Mouse (Mus musculus): ENCODE results near the gene Gm20388.

GRCm38 (mm10) chr8:120268541-120268980 lies 357.9 kb downstream of the Gm20388 start:
- TF ChIP-seq CTCF (IDR thresholded peaks at IDR 0.05; ENCODE audit: low read depth) (no peak), EP300 (IDR thresholded peaks at IDR 0.05; ENCODE audit: low read depth) (no peak)

Data from liver, embryonic 14.5 days (tissue).